Mouse (Mus musculus): ENCODE measurements around the gene Slc3a2.

DNA sequence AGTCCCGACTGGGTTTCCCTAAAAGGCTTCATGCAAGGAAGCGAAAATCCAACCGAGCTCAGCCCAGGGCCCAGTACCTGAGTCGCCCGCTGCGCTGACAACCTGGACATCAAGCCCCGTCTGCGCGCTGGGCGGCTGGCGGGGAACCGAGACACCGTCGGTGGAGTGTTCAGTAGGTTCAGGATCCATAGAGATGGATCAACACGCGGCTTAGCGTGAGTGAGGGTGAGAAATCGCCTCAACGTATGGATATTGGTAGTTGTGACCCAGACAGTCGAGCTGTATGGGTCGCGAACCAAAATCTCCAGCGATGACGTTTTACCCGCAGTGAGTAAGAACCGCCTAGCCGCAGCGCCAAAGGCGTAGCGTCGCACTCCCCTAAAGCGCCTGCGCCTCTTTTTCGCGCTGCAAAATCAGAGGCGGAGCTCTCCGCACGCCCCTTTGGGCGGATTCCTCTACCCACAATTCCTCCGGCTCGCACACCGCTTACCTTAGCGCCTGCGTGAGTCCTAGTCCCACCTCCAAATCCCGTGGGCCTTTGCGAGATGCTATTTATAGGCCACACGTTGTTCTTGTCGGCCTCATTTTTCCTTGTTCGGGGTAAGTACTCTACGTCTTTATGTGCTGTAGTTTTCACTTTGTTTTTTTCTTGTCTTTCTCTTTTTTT is at the start of gene Slc3a2:
- TF ChIP-seq CTCF (IDR thresholded peaks at IDR 0.05) (no peak), EP300 (IDR thresholded peaks at IDR 0.05) (peak; percentile 83)
